Comparison of ENCODE assay signal across 13 mouse cellular contexts in the genomic region with DNA sequence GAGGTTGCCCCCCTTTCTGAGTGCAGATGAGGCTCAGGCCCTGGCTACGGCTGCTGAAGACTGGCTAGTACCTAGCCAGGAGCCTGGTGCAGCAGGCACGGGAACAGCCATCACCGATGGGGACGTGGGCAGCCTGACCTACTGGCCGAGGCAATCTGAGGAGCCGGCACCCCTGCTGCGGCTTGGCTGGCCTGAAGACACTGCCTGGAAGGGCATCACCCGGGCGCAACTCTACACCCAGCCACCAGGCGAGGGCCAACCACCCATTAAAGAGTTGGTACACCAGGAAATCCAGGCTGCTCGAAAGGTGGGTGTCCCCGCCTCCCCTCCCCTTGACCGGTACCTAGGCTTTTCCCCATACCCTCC. TPM values are rescaled to one million over a fixed set of nuclear protein-coding genes. Genes with fewer than 3 reads are reported as not detected.
DNase-seq lines count a peak whose midpoint lies in the region; ATAC-seq lines count a peak whose summit lies in the region.
"Had no signal": no experiment of that assay in that cellular context is flagged by ENCODE, and none has a peak within 500 bp of the region (broad histone marks: within the 10 kb centered on the region; RNA-seq: fewer than 3 reads in every experiment).

No protein-coding gene starts in this region.

- H3K27ac ChIP-seq in heart, embryonic 10.5 days = peak overlapping the region; percentile 42; the same call in 1 of the 2 replicates
- no peak overlapping the region for H3K27ac ChIP-seq in heart, embryonic 11.5 days (ENCODE audit: low read depth, low read length)
- H3K27ac ChIP-seq in intestine, embryonic 16.5 days (ENCODE audit: low read length) = peak overlapping the region; percentile 42; the same call in 1 of the 2 replicates
- 0 out of 2 replicates have a peak overlapping the region, but pooled peaks have one; percentile 19 for H3K27ac ChIP-seq in stomach, embryonic 16.5 days (ENCODE audit: low read length)
- H3K27ac ChIP-seq: heart, adult 2 months; liver, embryonic 15.5 days had no signal

- DNase-seq in heart, embryonic 10.5 days (ENCODE audit: low spot score) = no peak
- DNase-seq in right cerebral cortex, postnatal 4 days = peak; percentile 8
- DNase-seq in right cerebral cortex, adult 18-20 months = no peak

- no peak for ATAC-seq in heart, embryonic 11.5 days (replicated peaks; ENCODE audit: insufficient number of reproducible peaks, low FRiP score, low TSS enrichment)
- ATAC-seq in intestine, embryonic 16.5 days = no peak
- ATAC-seq in stomach, embryonic 16.5 days (ENCODE audit: insufficient read depth, low FRiP score) = no peak
- no peak for ATAC-seq in activated CD4-positive, CD25-positive, alpha-beta regulatory T cell, adult 4 months
- ATAC-seq in monocyte, adult 5-6 weeks (replicated peaks; ENCODE audit: insufficient number of reproducible peaks, low FRiP score, low TSS enrichment, poor library complexity, severe bottlenecking) = no peak
- ATAC-seq: forebrain, embryonic 16.5 days; inflammation-experienced regulatory T-cells, adult 6 months had no signal

- H3K9ac ChIP-seq in heart, embryonic 11.5 days (ENCODE audit: low read depth, low read length) = no peak overlapping the region
- peak overlapping the region; percentile 49 for H3K9ac ChIP-seq in intestine, embryonic 16.5 days (ENCODE audit: low read depth, low read length)
- peak overlapping the region; percentile 54 for H3K9ac ChIP-seq in stomach, embryonic 16.5 days (ENCODE audit: low read length)
- H3K9ac ChIP-seq: liver, embryonic 15.5 days had no signal

- H3K4me1 ChIP-seq in heart, embryonic 10.5 days = peaks cover 40% of the 10 kb centered on the region
- H3K4me1 ChIP-seq in heart, embryonic 11.5 days (ENCODE audit: control insufficient read depth, insufficient read depth, low read length) = peaks cover 13% of the 10 kb centered on the region
- peaks cover 28% of the 10 kb centered on the region for H3K4me1 ChIP-seq in intestine, embryonic 16.5 days (ENCODE audit: control insufficient read depth, insufficient read depth, low read length)
- H3K4me1 ChIP-seq in stomach, embryonic 16.5 days (ENCODE audit: control insufficient read depth, insufficient read depth, low read length) = peaks cover 17% of the 10 kb centered on the region

- no peaks in the 10 kb centered on the region for H3K9me3 ChIP-seq in heart, embryonic 10.5 days
- no peaks in the 10 kb centered on the region for H3K9me3 ChIP-seq in heart, embryonic 11.5 days (replicated peaks; ENCODE audit: control insufficient read depth, low read length)
- H3K9me3 ChIP-seq in intestine, embryonic 16.5 days (ENCODE audit: control insufficient read depth, low read length) = no peaks in the 10 kb centered on the region
- H3K9me3 ChIP-seq in stomach, embryonic 16.5 days (replicated peaks; ENCODE audit: control insufficient read depth, low read length) = no peaks in the 10 kb centered on the region
- H3K9me3 ChIP-seq: liver, embryonic 15.5 days had no signal

- 71% methylated on average over 13 of the region's 13 CpGs for WGBS in heart, embryonic 10.5 days
- 77% methylated on average over 13 of the region's 13 CpGs for WGBS in heart, embryonic 11.5 days (ENCODE audit: insufficient replicate concordance)
- 75% methylated on average over 13 of the region's 13 CpGs for WGBS in intestine, embryonic 16.5 days
- WGBS in stomach, embryonic 16.5 days = 75% methylated on average over 13 of the region's 13 CpGs

- peaks cover 85% of the 10 kb centered on the region for H3K36me3 ChIP-seq in heart, embryonic 10.5 days
- peaks cover 43% of the 10 kb centered on the region for H3K36me3 ChIP-seq in heart, embryonic 11.5 days (ENCODE audit: control insufficient read depth, insufficient read depth, low read length)
- H3K36me3 ChIP-seq in intestine, embryonic 16.5 days (ENCODE audit: control insufficient read depth, insufficient read depth, low read length) = peaks cover 27% of the 10 kb centered on the region
- H3K36me3 ChIP-seq in stomach, embryonic 16.5 days (ENCODE audit: control insufficient read depth, insufficient read depth, low read length) = peaks cover 12% of the 10 kb centered on the region

- H3K4me3 ChIP-seq in heart, embryonic 10.5 days = 0 out of 2 replicates have a peak overlapping the region, but pooled peaks have one; percentile 15
- H3K4me3 ChIP-seq in heart, embryonic 11.5 days (ENCODE audit: low read depth, low read length) = no peak overlapping the region
- H3K4me3 ChIP-seq in intestine, embryonic 16.5 days (ENCODE audit: low read length) = peak overlapping the region; percentile 42
- peak overlapping the region; percentile 23 for H3K4me3 ChIP-seq in stomach, embryonic 16.5 days (replicated peaks; ENCODE audit: low read length)
- H3K4me3 ChIP-seq: heart, adult 2 months; liver, embryonic 15.5 days had no signal

- no peak overlapping the region for H3K4me2 ChIP-seq in heart, embryonic 11.5 days
- H3K4me2 ChIP-seq in intestine, embryonic 16.5 days (ENCODE audit: low read depth, low read length) = peak overlapping the region; percentile 55
- peak overlapping the region; percentile 41 for H3K4me2 ChIP-seq in stomach, embryonic 16.5 days (ENCODE audit: low read depth, low read length)
- H3K4me2 ChIP-seq: liver, embryonic 15.5 days had no signal

- H3K27me3 ChIP-seq in heart, embryonic 10.5 days (ENCODE audit: insufficient read depth, poor library complexity, severe bottlenecking) = no peaks in the 10 kb centered on the region
- no peaks in the 10 kb centered on the region for H3K27me3 ChIP-seq in heart, embryonic 11.5 days (ENCODE audit: control insufficient read depth, insufficient read depth, low read length)
- no peaks in the 10 kb centered on the region for H3K27me3 ChIP-seq in intestine, embryonic 16.5 days (replicated peaks; ENCODE audit: control insufficient read depth, insufficient read depth, low read length)
- no peaks in the 10 kb centered on the region for H3K27me3 ChIP-seq in stomach, embryonic 16.5 days (ENCODE audit: control insufficient read depth, insufficient read depth, low read length)
- H3K27me3 ChIP-seq: liver, embryonic 15.5 days had no signal

RNA-seq across cellular contexts. Expression of gene Fam83e, which starts 1.3 kb away (rescaled TPM):
- polyA plus RNA-seq in heart, embryonic 10.5 days (2016; fragmentation: Nextera tagmentation; extraction: Ambion mirVana) = 0.76 and 1.2 TPM in 2 replicates
- polyA plus RNA-seq in heart, embryonic 11.5 days (2014; fragmentation: Nextera tagmentation; extraction: Ambion mirVana) = 0.58 and 0.67 TPM in 2 replicates
- 30.9 and 34.2 TPM in 2 replicates for polyA plus RNA-seq in intestine, embryonic 16.5 days (2015; fragmentation: Nextera tagmentation; extraction: Ambion mirVana)
- 16.0 and 24.7 TPM in 2 replicates for polyA plus RNA-seq in stomach, embryonic 16.5 days (2015; fragmentation: Nextera tagmentation; extraction: Ambion mirVana)
- polyA plus RNA-seq in activated CD4-positive, CD25-positive, alpha-beta regulatory T cell, adult 4 months (2017; shearing (Covaris generic)) = not detected
- 0.78 to 1.4 TPM in 2 of 3 replicates, not detected in the other for total RNA-seq in monocyte, adult 5-6 weeks (2017)

RNA-seq across cellular contexts. Expression of gene Spaca4, which starts 3.3 kb away (rescaled TPM):
- not detected in 2 replicates for polyA plus RNA-seq in heart, embryonic 10.5 days (2016; fragmentation: Nextera tagmentation; extraction: Ambion mirVana)
- polyA plus RNA-seq in heart, embryonic 11.5 days (2014; fragmentation: Nextera tagmentation; extraction: Ambion mirVana) = not detected in 2 replicates
- 0.86 and 1.0 TPM in 2 replicates for polyA plus RNA-seq in intestine, embryonic 16.5 days (2015; fragmentation: Nextera tagmentation; extraction: Ambion mirVana)
- polyA plus RNA-seq in stomach, embryonic 16.5 days (2015; fragmentation: Nextera tagmentation; extraction: Ambion mirVana) = 0.79 and 2.2 TPM in 2 replicates
- polyA plus RNA-seq in activated CD4-positive, CD25-positive, alpha-beta regulatory T cell, adult 4 months (2017; shearing (Covaris generic)) = not detected
- not detected in 3 replicates for total RNA-seq in monocyte, adult 5-6 weeks (2017)
- total RNA-seq: heart, adult 2 months; layer of hippocampus, postnatal 10 days had no signal
- polyA plus RNA-seq: forebrain, embryonic 16.5 days; heart, adult 2 months; inflammation-experienced regulatory T-cells, adult 6 months; liver, embryonic 15.5 days had no signal

RNA-seq across cellular contexts. Expression of gene Sphk2, which starts 4.5 kb away (rescaled TPM):
- 24.7 and 29.3 TPM in 2 replicates for polyA plus RNA-seq in heart, embryonic 10.5 days (2016; fragmentation: Nextera tagmentation; extraction: Ambion mirVana)
- polyA plus RNA-seq in heart, embryonic 11.5 days (2014; fragmentation: Nextera tagmentation; extraction: Ambion mirVana) = 13.2 and 17.3 TPM in 2 replicates
- 55.6 and 59.2 TPM in 2 replicates for polyA plus RNA-seq in intestine, embryonic 16.5 days (2015; fragmentation: Nextera tagmentation; extraction: Ambion mirVana)
- polyA plus RNA-seq in stomach, embryonic 16.5 days (2015; fragmentation: Nextera tagmentation; extraction: Ambion mirVana) = 38.9 and 45.9 TPM in 2 replicates
- polyA plus RNA-seq in activated CD4-positive, CD25-positive, alpha-beta regulatory T cell, adult 4 months (2017; shearing (Covaris generic)) = 10 to 100 TPM; 10.2 to 19.6 TPM
- total RNA-seq in monocyte, adult 5-6 weeks (2017) = 11.0 to 15.9 TPM (median 11.5 TPM) in 3 replicates

RNA-seq across cellular contexts. Expression of gene Rpl18, which starts 7.1 kb away (rescaled TPM):
- polyA plus RNA-seq in heart, embryonic 10.5 days (2016; fragmentation: Nextera tagmentation; extraction: Ambion mirVana) = 860 and 1,046 TPM in 2 replicates
- 764 and 836 TPM in 2 replicates for polyA plus RNA-seq in heart, embryonic 11.5 days (2014; fragmentation: Nextera tagmentation; extraction: Ambion mirVana)
- polyA plus RNA-seq in intestine, embryonic 16.5 days (2015; fragmentation: Nextera tagmentation; extraction: Ambion mirVana) = 1,070 and 1,157 TPM in 2 replicates
- 915 and 1,024 TPM in 2 replicates for polyA plus RNA-seq in stomach, embryonic 16.5 days (2015; fragmentation: Nextera tagmentation; extraction: Ambion mirVana)
- 1,000 to 10,000 TPM; 2,566 to 2,766 TPM for polyA plus RNA-seq in activated CD4-positive, CD25-positive, alpha-beta regulatory T cell, adult 4 months (2017; shearing (Covaris generic))
- 966 to 1,078 TPM (median 1,028 TPM) in 3 replicates for total RNA-seq in monocyte, adult 5-6 weeks (2017)

RNA-seq across cellular contexts. Expression of gene Dbp, which starts 17.4 kb away (rescaled TPM):
- 2.7 and 3.2 TPM in 2 replicates for polyA plus RNA-seq in heart, embryonic 10.5 days (2016; fragmentation: Nextera tagmentation; extraction: Ambion mirVana)
- 3.3 and 3.5 TPM in 2 replicates for polyA plus RNA-seq in heart, embryonic 11.5 days (2014; fragmentation: Nextera tagmentation; extraction: Ambion mirVana)
- 2.3 and 3.2 TPM in 2 replicates for polyA plus RNA-seq in intestine, embryonic 16.5 days (2015; fragmentation: Nextera tagmentation; extraction: Ambion mirVana)
- 2.7 and 2.9 TPM in 2 replicates for polyA plus RNA-seq in stomach, embryonic 16.5 days (2015; fragmentation: Nextera tagmentation; extraction: Ambion mirVana)
- 1 to 10 TPM; 5.2 to 8.5 TPM for polyA plus RNA-seq in activated CD4-positive, CD25-positive, alpha-beta regulatory T cell, adult 4 months (2017; shearing (Covaris generic))
- 4.3 to 13.1 TPM (median 4.5 TPM) in 3 replicates for total RNA-seq in monocyte, adult 5-6 weeks (2017)
